Mouse (Mus musculus) hematopoietic stem cell, adult 5-6 weeks (primary cell): ENCODE data around the gene 4931417E11Rik. TPM values are rescaled to one million over a fixed set of nuclear protein-coding genes. Genes with fewer than 3 reads are reported as not detected.

Source experiments
- ATAC-seq, 2 experiments: fragments of 125-278 bp in 1 of 2; replicated peaks in 1 of 2; 2 replicates each; pipeline ENCODE4 v1.8.0; 2016 to 2017; ENCODE audit warnings: inconsistent platforms in 2 of 2, mild to moderate bottlenecking in 2 of 2, moderate number of reproducible peaks in 2 of 2, low read depth in 1 of 2, moderate TSS enrichment in 1 of 2; ENCODE audit not compliant: low FRiP score in 2 of 2, poor library complexity in 2 of 2, severe bottlenecking in 2 of 2, insufficient read depth in 1 of 2, low TSS enrichment in 1 of 2
- total RNA-seq: library from RNA; stranded (forward); fragments of 172-1452, 232-1000 nt; gene quantifications from 2 replicates; pipeline ENCODE4 v1.2.3, GENCODE M21; 2017

4931417E11Rik gene
- not detected in 2 replicates for total RNA-seq

DNA sequence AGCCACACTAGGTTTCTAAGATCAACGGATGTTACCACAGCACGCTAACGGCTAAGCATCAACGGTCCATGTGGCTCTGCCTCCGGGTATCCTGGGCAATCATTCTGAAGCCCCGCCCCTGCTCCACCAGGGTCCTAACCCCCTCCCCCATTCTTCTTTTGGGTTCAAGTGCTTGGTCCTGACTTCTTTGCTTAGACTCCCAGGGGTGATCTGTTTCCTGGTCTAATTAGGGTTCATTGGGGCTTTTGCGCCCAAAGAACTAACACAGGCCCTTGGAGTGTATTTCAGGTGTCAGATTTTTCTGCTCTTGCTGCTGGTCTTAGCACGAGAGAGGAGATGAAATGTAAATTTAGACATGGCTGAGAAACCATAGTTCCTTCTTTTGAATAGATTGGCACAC, at the start of gene 4931417E11Rik:
Gene 4931417E11Rik, minus strand, starts transcription at position 101 of the 400 bp plus-strand sequence.
- ATAC-seq, result no peak

DNA sequence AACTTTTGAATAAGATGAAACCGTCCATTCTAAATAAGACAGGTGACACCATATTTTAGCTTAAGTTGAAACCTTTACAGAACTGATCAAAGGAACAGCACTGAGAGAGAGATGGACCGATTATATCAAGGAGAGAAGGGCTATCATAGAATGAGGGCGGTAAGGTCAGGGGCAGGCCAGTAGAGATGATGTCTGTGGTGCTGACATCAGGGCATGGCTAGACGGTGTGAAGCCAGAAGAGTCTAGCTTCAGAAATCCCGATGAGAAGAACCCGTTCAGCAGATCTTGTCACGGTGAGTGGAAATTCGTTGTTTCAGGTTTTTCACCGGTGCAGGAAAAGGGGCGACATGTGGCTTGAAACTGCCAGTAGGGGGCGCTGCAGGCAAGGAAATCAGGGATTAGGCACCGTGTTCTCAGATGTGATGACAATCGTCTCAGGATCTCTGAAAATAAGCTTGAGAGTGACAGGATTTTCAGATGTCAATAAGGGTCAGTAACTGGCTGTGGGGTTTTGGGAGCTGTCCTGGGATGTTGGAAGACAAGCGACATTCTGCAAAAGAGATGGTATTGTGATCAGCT, 48.4 kb upstream of the 4931417E11Rik start:
- ATAC-seq, result 0 out of 4 replicates have a peak, but pooled peaks of 1 of the 2 experiments have one; percentile 17

DNA sequence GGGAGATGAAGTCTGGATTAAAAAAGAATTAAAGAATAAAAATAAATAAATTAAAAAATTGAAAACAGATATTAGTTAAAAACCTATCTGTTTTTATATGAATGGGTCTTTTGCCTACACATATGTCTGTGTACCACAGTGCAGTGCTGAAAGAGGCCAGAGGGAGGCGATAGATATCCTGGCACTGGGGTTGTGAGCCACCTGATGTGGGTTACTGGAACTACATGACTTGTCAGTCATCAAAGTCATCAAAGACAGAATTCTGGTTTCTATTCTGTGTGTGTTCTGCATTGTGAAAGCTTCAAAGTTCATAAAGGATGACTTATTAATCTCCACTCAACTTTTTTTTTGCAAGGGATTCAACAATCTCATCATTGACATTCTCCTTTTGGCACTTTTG, 43.4 kb upstream of the 4931417E11Rik start:
- ATAC-seq, result no peak

DNA sequence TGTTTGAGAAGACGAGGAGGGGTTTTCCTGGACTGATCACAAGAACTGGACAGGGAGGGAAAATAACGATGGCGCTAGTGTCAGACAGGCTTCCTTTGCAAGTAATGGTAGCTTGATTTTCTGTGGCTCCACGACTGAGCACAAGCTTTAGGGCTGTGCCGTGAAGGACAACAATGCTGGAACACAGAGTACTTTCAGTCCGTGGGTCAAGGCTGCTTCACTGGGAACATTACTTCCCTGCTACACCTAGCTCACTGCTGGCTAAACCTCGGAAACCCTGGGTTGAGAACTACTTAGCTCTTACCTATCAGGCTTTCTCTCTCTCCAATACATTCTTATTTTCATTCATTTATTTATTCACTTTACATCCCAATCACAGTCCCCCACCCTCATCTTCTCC, 30.2 kb upstream of the 4931417E11Rik start:
- ATAC-seq, result no peak

DNA sequence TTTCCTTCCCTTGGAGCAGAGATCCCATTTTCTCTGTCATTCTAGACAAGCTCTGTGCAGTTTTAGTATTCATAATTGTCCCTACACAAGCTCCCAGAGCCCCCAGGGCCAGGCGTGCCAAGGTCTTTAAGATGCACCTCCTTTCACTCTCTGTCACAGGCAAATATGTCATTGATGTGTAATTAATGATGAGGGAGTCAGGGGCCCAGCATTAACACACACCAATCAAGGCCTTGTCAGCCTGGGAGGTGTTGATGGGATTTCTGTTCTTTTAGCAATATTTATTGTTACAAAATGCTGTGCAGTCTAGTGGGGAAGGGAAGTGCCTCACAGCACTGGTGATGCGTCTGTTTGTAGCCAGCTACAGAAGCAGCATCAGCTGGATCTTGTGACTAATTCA, 27.9 kb upstream of the 4931417E11Rik start:
- no peak for ATAC-seq

DNA sequence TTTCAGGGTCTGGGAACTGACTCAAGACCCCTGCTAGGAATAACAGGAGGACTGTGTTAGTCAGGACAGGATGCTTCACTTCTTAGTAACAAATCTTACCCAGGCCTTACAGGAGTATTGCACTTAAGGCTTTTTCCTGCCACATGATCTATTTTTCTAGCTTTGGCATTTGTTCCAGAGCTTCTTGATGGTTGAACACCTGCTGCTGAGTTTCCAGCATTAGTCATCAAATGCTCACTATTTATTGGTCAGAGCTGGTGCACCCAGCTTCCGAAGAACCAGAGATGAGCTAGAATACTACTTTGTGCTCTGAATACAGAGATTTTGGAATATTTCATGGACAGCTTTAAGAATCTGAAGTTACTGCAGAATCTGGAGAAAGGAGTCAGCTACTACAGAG, 21.1 kb upstream of the 4931417E11Rik start:
- no peak for ATAC-seq

DNA sequence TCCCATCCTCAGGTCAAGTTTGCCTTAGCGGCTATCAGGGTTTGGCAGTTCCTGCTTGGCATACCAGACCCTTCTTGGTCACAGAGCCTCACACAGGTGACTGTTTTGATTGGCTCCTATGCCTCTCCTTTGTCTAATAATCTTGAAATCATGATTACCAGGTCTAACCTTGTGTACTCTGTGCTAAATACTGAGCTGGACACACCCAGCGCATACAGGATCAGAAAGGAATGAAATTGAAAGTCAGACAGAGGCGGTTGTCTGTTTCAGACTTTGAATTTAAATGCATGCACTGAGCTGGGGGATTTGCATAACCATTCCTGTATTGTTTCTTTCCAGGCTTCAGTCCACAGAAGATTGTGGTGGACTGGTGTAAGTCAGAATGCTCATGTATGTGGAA, 16.1 kb upstream of the 4931417E11Rik start:
- no peak for ATAC-seq

DNA sequence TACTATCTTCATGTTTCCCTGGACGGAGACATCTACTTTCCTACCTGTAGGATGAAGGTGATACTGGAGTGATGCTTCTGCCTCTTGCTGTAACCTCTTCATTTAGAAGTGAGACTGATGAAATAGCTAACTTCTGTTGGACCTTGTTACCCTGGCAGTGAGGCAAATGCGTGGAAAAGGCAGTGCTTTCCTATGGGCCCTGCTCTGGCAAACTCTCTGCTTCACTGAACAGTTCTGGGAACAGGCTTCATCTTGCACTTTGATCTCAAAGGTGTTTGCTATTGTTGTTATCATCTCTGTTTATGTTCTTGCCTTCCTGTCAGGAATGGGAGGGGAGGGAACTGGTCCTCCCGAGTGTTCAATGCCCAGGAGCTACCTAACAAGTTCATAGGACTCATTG, 3.4 kb downstream of the 4931417E11Rik start:
- ATAC-seq, result no peak

DNA sequence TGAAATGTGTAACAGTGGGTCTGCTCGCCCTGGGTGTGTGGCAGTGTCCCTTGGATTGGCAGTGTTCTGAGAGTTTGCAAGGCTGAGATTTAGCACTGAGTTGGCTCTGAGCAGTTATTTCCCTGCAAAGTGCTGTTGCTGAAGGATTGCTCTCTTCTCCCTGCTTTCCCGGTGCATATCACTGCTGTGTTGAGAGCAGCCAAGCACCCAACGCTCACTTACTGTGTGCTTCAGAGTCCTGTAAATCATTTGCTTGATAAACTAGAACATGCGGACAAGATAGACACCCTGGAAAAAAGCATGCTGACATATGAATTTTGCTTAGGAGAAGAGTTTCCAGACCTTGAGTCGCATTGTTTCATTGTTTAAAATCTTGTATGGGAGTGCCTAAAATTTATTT, 6.9 kb downstream of the 4931417E11Rik start:
- no peak for ATAC-seq

DNA sequence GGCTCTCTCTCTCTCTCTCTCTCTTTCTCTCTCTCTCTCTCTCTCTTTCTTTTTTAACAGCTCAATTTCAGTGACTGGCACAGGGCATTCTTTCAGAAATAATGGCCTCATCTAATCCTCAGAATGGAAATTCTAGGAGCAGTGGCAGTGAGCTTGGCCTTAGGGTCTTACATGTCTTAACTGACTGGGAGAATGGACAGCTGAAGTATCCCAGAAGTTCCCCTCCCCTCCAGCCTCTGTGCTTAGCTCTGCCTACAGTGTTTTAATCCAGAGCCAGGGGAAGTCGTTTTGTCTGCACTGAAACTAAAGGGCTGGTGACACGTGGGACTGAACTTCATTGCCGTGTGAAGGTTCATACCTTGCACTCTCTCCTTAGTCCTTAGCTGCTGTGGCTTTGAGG, 35.6 kb downstream of the 4931417E11Rik start:
- ATAC-seq, result no peak

DNA sequence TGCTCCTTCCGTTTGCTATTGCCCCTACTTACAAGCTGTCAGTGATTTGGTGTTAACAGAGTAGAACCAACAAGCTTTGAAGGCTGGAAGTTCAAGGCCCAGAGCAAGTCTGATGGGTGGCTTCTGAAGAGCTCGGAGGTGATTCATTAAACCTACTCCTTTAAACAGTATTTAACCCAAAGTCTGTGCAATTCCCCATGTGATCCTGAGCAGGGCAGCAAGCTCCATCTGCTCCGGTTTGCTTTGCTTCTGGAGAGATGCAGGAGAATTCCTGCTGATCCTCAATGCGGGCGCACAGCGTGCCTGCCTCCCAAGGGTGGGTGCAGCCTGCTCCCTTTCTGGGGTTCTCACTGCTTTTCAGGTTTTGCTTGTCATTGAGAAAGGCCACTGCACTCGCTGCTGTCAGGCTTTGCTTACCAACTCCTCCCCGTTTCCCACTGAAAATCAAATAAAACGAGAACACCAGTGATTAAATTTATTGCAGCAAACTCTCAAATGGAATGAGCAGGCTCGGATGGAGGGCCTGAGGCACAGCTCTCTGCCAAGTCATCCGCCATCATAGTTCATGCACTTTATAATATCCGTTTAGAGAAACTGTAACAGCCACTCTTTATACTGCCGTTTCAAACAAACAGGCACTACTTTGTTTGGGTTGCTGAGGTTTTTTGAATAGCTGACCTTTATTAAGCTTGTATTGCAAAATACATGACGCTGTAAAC, 40.7 kb downstream of the 4931417E11Rik start:
- no peak for ATAC-seq

DNA sequence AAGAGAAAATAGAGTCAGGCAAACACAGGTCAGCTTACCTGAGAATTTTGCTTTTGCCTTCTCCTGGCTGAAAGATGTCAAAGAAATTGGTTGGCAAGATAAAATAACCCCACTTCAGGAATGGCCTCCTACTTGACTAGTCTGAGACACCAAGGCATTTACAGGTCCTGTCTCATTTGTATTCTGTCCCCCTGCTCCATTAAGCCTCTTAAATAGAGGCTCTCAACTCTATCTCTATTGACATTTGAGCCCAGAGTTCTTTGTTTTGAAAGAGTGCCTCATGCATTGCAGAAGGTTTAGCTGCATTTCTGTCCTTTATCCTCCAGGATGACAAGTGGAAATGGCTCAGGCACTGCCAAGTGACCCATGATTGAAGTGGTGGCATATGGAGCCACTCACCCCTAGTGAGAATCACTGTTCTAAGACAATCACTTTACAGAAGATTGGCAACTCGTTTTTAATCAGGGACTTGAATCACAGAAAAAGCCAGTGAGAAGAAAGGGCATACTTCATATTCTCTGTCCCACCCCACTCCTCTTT, 42.1 kb downstream of the 4931417E11Rik start:
- ATAC-seq, result no peak

Other genes with a start within 250 kb of the 4931417E11Rik start
- gene Dnah6, start 248.0 kb downstream of the 4931417E11Rik start, total RNA-seq, result under 0.01 and 0.19 TPM in 2 replicates
- gene Suclg1, start 221.3 kb downstream of the 4931417E11Rik start, total RNA-seq, result 87.5 and 107 TPM in 2 replicates